In the genomic region with DNA sequence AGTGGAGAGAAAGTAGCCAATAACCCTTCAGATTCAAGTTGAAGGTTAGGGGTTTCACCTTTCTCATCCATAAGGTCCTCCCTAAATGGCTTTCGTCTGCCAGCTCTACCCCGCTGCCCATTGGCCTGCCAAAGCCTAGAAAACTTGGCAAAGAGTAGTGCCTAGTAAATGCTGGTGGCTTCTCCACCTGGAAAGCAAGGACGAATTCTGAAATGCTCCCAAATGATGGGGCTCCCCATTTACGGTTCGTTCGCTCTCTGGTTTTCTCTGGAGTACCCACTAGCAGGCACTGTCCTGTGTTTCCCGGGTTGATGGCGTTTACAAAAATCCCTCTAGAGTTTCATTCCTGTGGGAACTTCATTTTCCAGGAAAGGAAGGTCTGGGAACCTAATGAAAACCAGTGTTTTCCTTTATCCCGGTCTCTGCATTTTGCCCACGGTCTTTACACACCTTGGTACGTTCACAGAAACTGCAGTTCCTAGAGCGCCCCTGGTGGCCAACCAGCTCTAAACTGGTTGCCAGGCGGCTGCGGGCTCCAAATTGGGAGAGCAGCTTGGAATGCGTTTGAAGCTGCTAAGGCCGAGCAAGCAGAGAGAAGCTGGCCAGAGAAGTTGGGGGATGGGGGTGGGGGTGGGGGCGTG, we compare ENCODE assay signal across 8 mouse cellular contexts. TPM values are rescaled to one million over a fixed set of nuclear protein-coding genes. Genes with fewer than 3 reads are reported as not detected.
DNase-seq lines count a peak whose midpoint lies in the region; ATAC-seq lines count a peak whose summit lies in the region.

No protein-coding gene starts in this region.

- H3K4me3 ChIP-seq in intestine, embryonic 14.5 days (ENCODE audit: low read depth, low read length): peak overlapping the region; percentile 40

- H3K9ac ChIP-seq in intestine, embryonic 14.5 days (ENCODE audit: low read length): no peak overlapping the region

- no peak overlapping the region for H3K27ac ChIP-seq in intestine, embryonic 14.5 days (ENCODE audit: low read depth)

- H3K4me2 ChIP-seq in intestine, embryonic 14.5 days (ENCODE audit: low read length): peak overlapping the region; percentile 81

- peaks cover 6% of the 10 kb centered on the region; the same call in 1 of the 2 replicates for H3K4me1 ChIP-seq in intestine, embryonic 14.5 days (replicated peaks; ENCODE audit: control insufficient read depth, insufficient read depth, low read length)

- no peaks in the 10 kb centered on the region for H3K36me3 ChIP-seq in intestine, embryonic 14.5 days (ENCODE audit: control insufficient read depth, insufficient read depth, low read length)

- H3K9me3 ChIP-seq in intestine, embryonic 14.5 days (ENCODE audit: control insufficient read depth, low read length): no peaks in the 10 kb centered on the region

- 21% methylated on average over 17 of the region's 17 CpGs for WGBS in intestine, embryonic 14.5 days

- 0 out of 2 replicates have a peak, but pooled peaks have one; percentile 53 for ATAC-seq in intestine, embryonic 14.5 days (replicated peaks; ENCODE audit: low FRiP score, low TSS enrichment, low read depth)
- ATAC-seq in megakaryocyte progenitor cell, adult 5-6 weeks (replicated peaks; ENCODE audit: poor library complexity): peak; percentile 72
- ATAC-seq in monocyte, adult 5-6 weeks (replicated peaks; ENCODE audit: insufficient number of reproducible peaks, low FRiP score, low TSS enrichment, poor library complexity, severe bottlenecking): no peak

- DNase-seq in adrenal gland, postnatal 25 days: peak; percentile 85
- DNase-seq in embryo, embryonic 10 days (ENCODE audit: low spot score): peak; percentile 84
- DNase-seq in gastrocnemius, postnatal 25 days: peak; percentile 26
- DNase-seq in intestine, embryonic 14.5 days (ENCODE audit: low spot score): peak; percentile 85
- peak; percentile 53 to 79 for DNase-seq in left cerebral cortex, adult 8-10 months (ENCODE audit: low spot score in 2 of 2)
- peak; percentile 86 for DNase-seq in right cerebral cortex, postnatal 25 days

- H3K27me3 ChIP-seq in intestine, embryonic 14.5 days (replicated peaks; ENCODE audit: control insufficient read depth, insufficient read depth, low read length): peaks cover 24% of the 10 kb centered on the region

RNA-seq across cellular contexts. Expression of gene Vsnl1, which starts 1.0 kb away (rescaled TPM):
- total RNA-seq in adrenal gland, postnatal 25 days (2021): 26.5 and 30.9 TPM in 2 replicates
- total RNA-seq in gastrocnemius, postnatal 25 days (2021): under 1 TPM in 1 of 2 experiments, not detected in 1; 0.13 TPM
- 0.51 and 0.88 TPM in 2 replicates for polyA plus RNA-seq in intestine, embryonic 14.5 days (2014; fragmentation: Nextera tagmentation; extraction: Ambion mirVana)
- total RNA-seq in left cerebral cortex, adult 8-10 months (2022): 100 to 1,000 TPM; 592 to 668 (median 627) TPM
- total RNA-seq in megakaryocyte progenitor cell, adult 5-6 weeks (2015): not detected in 2 replicates
- total RNA-seq in megakaryocyte progenitor cell, adult 5-6 weeks (2017): not detected in 2 replicates
- 0.39 TPM in 1 of 3 replicates, not detected in the others for total RNA-seq in monocyte, adult 5-6 weeks (2017)

RNA-seq across cellular contexts. Expression of gene Rad51ap2, which starts 18.5 kb away (rescaled TPM):
- 0.43 TPM in 1 of 2 replicates, not detected in the other for total RNA-seq in adrenal gland, postnatal 25 days (2021)
- not detected for total RNA-seq in gastrocnemius, postnatal 25 days (2021)
- polyA plus RNA-seq in intestine, embryonic 14.5 days (2014; fragmentation: Nextera tagmentation; extraction: Ambion mirVana): 0.23 and 0.26 TPM in 2 replicates
- 1 to 10 TPM; 2.6 to 3.2 (median 2.8) TPM for total RNA-seq in left cerebral cortex, adult 8-10 months (2022)
- not detected in 2 replicates for total RNA-seq in megakaryocyte progenitor cell, adult 5-6 weeks (2015)
- total RNA-seq in megakaryocyte progenitor cell, adult 5-6 weeks (2017): not detected in 2 replicates
- not detected in 3 replicates for total RNA-seq in monocyte, adult 5-6 weeks (2017)

Comparison
In these comparisons a context has a peak if more than half of its experiments do, and no peak if none do; other contexts are left out.
1. DNase-seq: peak in every context shown above with its lines; median percentile 86 in right cerebral cortex, postnatal 25 days; 85 in adrenal gland, postnatal 25 days; 85 in intestine, embryonic 14.5 days; 84 in embryo, embryonic 10 days; 66 in left cerebral cortex, adult 8-10 months; 26 in gastrocnemius, postnatal 25 days.
2. RNA of gene Vsnl1, which starts 1.0 kb away (total RNA-seq): 592 to 668 TPM in left cerebral cortex, adult 8-10 months and 26.5 to 30.9 TPM in adrenal gland, postnatal 25 days; 0.13 TPM in gastrocnemius, postnatal 25 days, not detected in megakaryocyte progenitor cell, adult 5-6 weeks and 0.39 TPM in monocyte, adult 5-6 weeks; every median in the first group is over 10 times any median in the second.